Mouse (Mus musculus) heart, embryonic 10.5 days (tissue): ENCODE data around the gene Pcsk4. TPM values are rescaled to one million over a fixed set of nuclear protein-coding genes. Genes with fewer than 3 reads are reported as not detected.

Source experiments
- DNase-seq: peaks from one replicate; pipeline ENCODE4 v3.0.0-alpha.2; 2017; ENCODE audit warnings: low spot score
- H3K27ac ChIP-seq: fragments of 300-500 bp; sonication (generic); 2 replicates; pipeline ENCODE4 v1.5.1; 2016; ENCODE audit warnings: mild to moderate bottlenecking
- H3K27me3 ChIP-seq: fragments of 300-500 bp; sonication (generic); 2 replicates; pipeline ENCODE4 v1.6.1; 2016; ENCODE audit warnings: mild to moderate bottlenecking; ENCODE audit not compliant: poor library complexity, insufficient read depth, severe bottlenecking
- H3K36me3 ChIP-seq: fragments of 300-500 bp; sonication (generic); 2 replicates; pipeline ENCODE4 v1.6.1; 2016; ENCODE audit warnings: mild to moderate bottlenecking, moderate library complexity
- H3K4me1 ChIP-seq: fragments of 300-500 bp; sonication (generic); 2 replicates; pipeline ENCODE4 v1.6.1; 2016; ENCODE audit warnings: mild to moderate bottlenecking
- H3K4me3 ChIP-seq: fragments of 300-500 bp; sonication (generic); 2 replicates; pipeline ENCODE4 v1.5.1; 2016; ENCODE audit warnings: mild to moderate bottlenecking, moderate library complexity
- H3K9me3 ChIP-seq: fragments of 300-500 bp; sonication (generic); 2 replicates; pipeline ENCODE4 v1.6.1; 2016; ENCODE audit warnings: mild to moderate bottlenecking, moderate library complexity
- WGBS: fragments of 180-500 bp; shearing (Covaris S2); methylation state at CpG from one replicate; pipeline ENCODE4 v1.1.7; 2016; 5-methylcytosine and 5-hydroxymethylcytosine counted together
- polyA plus RNA-seq: library from polyadenylated mRNA; unstranded; fragments of >200 nt; fragmentation: Nextera tagmentation; extraction: Ambion mirVana; gene quantifications from 2 replicates; pipeline ENCODE4 v1.2.1, GENCODE M21; 2016

Pcsk4 gene
- polyA plus RNA-seq, 1 experiment from 2014 or later: 4.0 TPM

DNA sequence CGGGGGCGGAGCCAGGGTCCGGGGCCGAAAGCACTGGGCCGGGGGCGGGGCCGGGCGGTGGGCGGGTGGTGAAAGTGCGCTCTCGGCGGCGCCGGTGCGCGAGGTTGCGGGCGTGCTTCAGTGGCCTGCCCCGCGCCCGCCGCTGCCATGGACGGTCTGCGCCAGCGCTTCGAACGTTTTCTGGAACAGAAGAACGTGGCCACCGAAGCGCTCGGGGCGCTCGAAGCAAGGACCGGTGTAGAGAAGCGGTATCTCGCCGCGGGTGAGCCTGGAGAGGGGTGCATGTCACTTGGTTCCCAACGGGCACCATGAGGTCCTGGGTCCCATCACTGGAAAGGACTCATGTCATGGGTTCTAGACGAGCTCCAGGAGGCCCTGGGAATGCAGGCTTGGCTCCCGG lies 786 bp upstream of the Pcsk4 start:
- H3K27ac ChIP-seq: peak overlapping the region; percentile 75
- no peaks in the 10 kb centered on the region for H3K9me3 ChIP-seq
- DNase-seq: no peak
- H3K27me3 ChIP-seq: peaks cover 88% of the 10 kb centered on the region
- 3% methylated on average over 40 of the region's 41 CpGs for WGBS
- no peaks in the 10 kb centered on the region for H3K36me3 ChIP-seq
- H3K4me1 ChIP-seq: peaks cover 39% of the 10 kb centered on the region
- H3K4me3 ChIP-seq: peak overlapping the region; percentile 67

DNA sequence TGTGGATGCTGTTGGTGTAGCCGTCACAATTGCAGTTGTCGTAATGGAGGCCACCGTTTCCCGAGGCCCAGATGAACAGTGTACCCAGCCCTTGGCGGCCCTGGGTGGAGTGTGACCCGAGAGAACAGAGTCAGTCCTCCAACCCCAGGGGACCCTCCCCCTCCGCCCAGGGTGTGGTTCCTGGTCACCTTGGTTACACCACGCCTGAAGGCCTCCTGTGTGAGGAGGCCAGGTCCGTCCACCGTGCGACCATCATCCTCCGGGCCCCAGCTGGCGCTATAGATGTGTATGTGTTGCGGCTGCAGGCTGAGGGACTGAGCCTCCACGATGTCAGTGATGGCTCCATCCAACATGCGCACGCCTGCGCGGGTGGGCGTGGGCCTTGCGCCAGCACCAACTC lies 4.3 kb downstream of the Pcsk4 start:
- H3K27ac ChIP-seq: no peak overlapping the region
- H3K4me3 ChIP-seq: 0 out of 2 replicates have a peak overlapping the region, but pooled peaks have one; percentile 13
- no peaks in the 10 kb centered on the region for H3K9me3 ChIP-seq
- WGBS: 76% methylated on average over 21 of the region's 21 CpGs
- peaks cover 75% of the 10 kb centered on the region for H3K27me3 ChIP-seq
- DNase-seq: peak; percentile 94
- peaks cover 50% of the 10 kb centered on the region for H3K4me1 ChIP-seq
- no peaks in the 10 kb centered on the region for H3K36me3 ChIP-seq

DNA sequence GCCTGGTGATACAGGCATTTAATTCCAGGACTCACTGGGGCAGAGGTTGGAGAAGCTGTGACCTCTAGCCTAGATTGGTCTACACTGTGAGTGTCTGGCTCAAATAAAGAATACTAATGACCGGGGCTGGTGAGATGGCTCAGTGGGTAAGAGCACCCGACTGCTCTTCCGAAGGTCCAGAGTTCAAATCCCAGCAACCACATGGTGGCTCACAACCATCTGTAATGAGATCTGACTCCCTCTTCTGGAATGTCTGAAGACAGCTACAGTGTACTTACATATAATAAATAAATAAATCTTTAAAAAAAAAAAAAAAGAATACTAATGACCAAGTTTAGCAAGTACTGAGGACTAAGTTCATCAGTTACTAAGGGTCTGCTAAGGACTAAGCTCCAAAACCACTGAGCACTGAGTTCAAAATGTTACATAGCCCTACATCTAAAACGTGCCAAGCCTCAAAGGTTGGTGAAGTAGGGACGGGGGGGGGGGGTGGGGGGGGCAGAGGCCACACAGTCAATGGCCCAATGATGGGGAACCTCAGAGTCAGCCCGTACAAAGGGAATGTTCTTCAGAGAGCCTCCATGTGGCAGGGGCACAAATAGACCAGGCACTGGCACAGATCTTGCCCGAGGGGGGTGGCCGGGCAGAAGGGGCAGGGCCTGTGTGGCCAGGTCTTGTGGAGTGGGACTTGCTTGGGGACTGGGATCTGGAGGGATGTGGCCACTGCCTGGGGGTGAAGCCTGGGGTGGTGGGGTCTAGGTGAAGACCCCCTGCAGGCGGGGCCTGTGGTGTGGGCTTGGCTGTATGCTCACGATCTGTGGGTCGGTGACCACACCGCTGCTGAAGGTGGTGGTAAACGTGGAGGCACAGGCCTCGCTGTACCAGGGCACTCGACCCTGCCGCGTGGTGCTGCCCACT lies 4.9 kb downstream of the Pcsk4 start:
- 78% methylated on average over 17 of the region's 17 CpGs for WGBS
- H3K4me3 ChIP-seq: peak overlapping the region; percentile 72
- 0 out of 2 replicates have a peak overlapping the region, but pooled peaks have one; percentile 76 for H3K27ac ChIP-seq
- peaks cover 48% of the 10 kb centered on the region for H3K4me1 ChIP-seq
- peaks cover 75% of the 10 kb centered on the region for H3K27me3 ChIP-seq
- no peaks in the 10 kb centered on the region for H3K9me3 ChIP-seq
- no peaks in the 10 kb centered on the region for H3K36me3 ChIP-seq
- DNase-seq: no peak

DNA sequence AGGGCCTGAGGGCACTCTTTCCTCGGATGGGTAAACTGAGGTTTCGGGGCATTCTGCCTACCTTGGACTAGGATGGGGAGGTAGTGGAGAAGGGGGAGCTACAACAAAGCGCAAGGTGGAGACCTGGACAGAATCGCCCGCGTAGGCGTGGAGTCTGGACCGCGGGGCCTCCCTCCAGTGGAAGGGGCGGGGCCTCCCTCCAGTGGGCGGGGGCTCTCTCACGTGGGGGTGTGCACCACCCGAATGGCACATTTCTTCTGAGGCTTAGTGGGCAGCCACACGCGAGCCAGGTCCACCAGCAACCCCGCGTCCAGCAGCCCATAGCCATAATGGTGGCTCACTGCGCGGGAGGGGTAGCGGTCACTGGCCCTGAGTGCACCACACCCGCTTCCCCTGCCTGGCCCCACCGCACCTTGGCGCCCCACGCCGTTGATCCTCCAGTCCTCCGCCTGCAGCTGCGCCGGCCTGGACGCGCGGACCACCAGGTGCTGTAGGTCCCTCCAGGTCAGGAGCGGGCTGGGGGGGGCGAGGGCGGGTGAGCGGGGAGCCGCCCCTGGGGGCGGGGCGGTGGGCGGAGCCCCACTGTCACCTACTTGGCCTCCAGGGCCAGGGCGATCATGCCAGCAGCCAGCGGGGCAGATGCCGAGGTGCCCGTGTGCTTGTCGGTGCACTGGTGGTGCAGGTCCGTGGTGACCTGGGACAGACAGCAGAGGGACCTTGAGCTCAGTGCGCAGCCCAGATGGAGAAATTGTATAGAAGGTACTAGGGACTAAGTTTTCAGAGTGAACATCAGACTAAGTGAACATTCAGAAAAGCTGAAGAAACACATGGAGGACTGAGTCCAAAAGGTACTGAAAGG lies 5.8 kb downstream of the Pcsk4 start:
- Histone ChIP-seq H3K27ac (peak overlapping the region; percentile 76), H3K4me3 (peak overlapping the region; percentile 72), H3K9me3 (no peaks in the 10 kb centered on the region), H3K36me3 (peaks cover 8% of the 10 kb centered on the region), H3K27me3 (peaks cover 67% of the 10 kb centered on the region), H3K4me1 (peaks cover 49% of the 10 kb centered on the region)
- 1% methylated on average over 45 of the region's 46 CpGs for WGBS
- peak; percentile 91 for DNase-seq

DNA sequence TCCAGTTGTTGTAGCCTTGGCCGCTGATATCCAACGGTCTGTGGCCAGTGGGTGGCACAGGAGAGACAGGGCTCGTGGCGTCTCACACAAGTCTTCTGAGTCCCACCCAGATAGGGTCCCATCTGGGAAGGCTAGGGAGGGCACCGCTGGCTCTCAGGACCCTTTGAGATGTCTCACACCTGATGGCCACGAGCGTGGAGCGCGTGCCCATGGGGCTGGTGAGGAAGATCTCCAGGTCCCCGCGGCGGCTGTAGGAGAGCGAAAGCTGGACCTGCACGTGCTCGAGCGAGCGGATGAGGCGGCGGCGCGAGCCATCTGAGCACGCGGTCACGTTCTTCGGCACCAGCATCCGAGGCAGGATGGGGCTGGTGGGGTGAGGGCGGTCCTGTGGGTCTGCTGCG lies 6.5 kb downstream of the Pcsk4 start:
- DNase-seq: no peak
- Histone ChIP-seq H3K9me3 (no peaks in the 10 kb centered on the region), H3K27me3 (peaks cover 68% of the 10 kb centered on the region), H3K27ac (peak overlapping the region; percentile 76), H3K36me3 (peaks cover 15% of the 10 kb centered on the region), H3K4me1 (peaks cover 50% of the 10 kb centered on the region), H3K4me3 (peak overlapping the region; percentile 72)
- 9% methylated on average over 28 of the region's 28 CpGs for WGBS

DNA sequence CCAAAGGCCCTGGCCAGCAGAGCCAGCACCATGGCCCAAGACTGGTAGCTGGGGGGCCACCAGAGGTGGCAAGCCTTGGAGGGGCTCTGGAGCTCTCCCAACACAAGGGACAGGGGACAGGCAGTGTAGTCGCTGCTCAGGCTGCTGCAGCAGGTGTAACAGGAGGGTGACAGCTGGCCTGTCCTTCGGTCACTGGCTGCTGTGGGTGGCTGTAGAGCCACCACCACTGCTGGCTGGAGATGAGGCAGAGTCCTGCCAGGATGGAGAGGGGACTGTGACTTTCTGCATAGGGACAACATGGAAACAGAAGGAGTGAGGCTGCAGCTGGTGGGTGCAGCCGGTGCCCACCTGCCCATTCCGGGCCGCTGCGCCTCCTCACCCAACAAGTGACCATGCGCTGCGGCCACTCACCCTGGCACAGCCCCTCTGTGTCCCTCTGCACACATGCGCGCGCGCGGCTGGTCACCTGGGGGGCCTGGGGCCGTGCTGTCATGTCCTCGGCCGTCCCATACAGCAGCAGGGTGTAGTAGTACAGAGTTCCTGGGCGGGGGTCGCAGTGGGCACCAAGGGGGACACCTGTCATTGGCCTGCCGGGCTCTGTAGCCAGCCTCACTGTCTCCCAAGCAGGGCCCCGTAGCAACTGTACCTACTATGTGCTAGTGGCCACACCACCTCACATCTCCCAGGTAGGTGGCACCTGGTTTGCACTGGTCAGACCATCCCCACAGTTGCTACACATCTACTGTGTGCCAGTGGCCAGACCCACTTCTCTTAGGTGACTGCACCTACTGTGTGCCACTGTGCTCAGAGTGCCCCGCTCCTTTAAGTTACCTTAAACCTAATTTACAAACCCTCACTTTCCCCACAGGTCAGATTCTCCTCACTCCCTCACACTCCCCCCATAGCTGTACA lies 7.4 kb downstream of the Pcsk4 start:
- Histone ChIP-seq H3K4me1 (peaks cover 59% of the 10 kb centered on the region), H3K27me3 (peaks cover 69% of the 10 kb centered on the region), H3K27ac (no peak overlapping the region), H3K9me3 (no peaks in the 10 kb centered on the region), H3K36me3 (peaks cover 19% of the 10 kb centered on the region), H3K4me3 (peak overlapping the region; percentile 72; the same call in 1 of the 2 replicates)
- DNase-seq: no peak
- 91% methylated on average over 21 of the region's 21 CpGs for WGBS

DNA sequence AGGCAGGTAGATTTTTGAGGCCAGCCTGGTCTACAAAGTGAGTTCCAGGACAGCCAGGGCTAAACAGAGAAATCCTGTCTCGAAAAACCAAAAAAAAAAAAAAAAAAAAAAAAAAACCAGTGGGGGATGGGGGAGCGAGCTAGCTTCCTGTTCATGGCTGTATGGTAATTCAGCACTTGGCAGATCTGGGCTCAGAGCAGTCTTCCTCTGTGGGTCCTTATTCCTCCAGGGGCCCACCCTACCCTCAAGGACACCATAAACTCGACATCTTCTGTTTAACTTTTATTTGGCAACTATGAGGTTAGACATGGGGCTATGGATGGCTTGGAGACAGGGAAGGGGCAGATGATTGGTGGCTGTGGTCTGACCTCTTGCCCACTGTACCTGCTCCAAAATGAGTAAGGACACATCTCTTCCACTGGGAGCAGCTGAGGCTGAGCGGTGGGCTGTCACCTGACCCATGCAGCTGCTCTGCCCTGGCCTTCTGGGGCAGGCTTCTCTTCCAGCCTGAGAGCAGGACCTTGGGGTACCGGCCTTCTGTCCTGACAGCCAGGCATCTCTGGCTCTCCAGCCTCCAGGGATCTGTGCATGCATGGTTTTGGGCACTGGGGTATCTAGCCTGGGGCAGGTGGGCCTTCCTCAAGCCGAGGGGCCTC lies 8.2 kb downstream of the Pcsk4 start:
- 0 out of 2 replicates have a peak overlapping the region, but pooled peaks have one; percentile 19 for H3K4me3 ChIP-seq

DNA sequence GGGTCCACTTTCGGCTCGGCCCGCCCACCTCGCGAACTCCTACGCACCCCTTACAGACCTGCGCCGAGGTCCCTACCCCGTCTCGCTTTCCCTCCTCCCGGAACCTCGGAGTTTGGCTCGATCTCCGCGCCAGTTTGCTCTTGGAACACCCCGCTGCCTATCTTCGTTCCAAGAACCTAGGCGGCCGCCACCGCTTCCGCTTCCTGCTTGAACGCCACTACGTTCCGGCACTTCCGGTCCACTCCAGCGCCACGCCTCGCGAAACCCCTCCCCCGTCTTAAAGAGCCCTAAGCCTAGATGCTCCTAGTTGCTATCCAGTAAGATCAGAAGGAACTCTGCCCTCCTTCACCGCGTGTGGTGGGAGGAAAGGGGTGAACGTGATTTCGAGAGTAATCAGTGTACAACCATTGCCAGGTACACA lies 8.9 kb downstream of the Pcsk4 start, which contains the start of gene 2310011J03Rik:
TSS of gene 2310011J03Rik (minus strand) at position 198 of the 421 bp plus-strand sequence.
- DNase-seq: peak; percentile 96
- peak within 1 kb of the TSS; percentile 96 for H3K4me3 ChIP-seq
- H3K27ac ChIP-seq: peak within 1 kb of the TSS; percentile 87
- peaks cover 19% of the 10 kb centered on the region for H3K36me3 ChIP-seq
- H3K9me3 ChIP-seq: no peaks in the 10 kb centered on the region
- WGBS: under 1% methylated on average over 34 of the region's 34 CpGs
- H3K4me1 ChIP-seq: peaks cover 75% of the 10 kb centered on the region
- H3K27me3 ChIP-seq: peaks cover 70% of the 10 kb centered on the region

More for the DNA sequence above, 8.2 kb downstream of the Pcsk4 start:
- Histone ChIP-seq H3K27me3 (peaks cover 70% of the 10 kb centered on the region), H3K27ac (peak overlapping the region; percentile 87), H3K9me3 (no peaks in the 10 kb centered on the region), H3K36me3 (peaks cover 19% of the 10 kb centered on the region), H3K4me1 (peaks cover 67% of the 10 kb centered on the region)
- 70% methylated on average over 6 of the region's 6 CpGs for WGBS
- no peak for DNase-seq

DNA sequence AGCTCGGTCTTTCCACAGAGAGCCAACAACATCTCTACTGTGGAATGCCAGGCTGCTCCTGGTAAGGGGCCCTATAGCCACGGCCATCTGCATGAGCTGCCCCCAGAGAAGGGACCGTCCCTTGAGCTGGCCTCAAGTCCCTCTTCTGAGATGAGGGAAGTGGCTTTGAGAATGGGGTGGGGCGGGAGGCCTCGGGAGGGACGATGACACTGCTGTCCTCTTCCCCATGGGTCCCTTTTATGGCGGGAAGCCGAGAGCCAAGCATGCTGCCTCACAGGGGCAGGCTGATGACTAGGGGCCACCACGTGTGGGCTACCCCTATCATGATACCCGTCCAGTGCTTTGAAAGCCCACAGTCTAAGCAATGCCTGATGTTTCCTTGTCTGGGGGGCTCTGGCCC lies 12.3 kb downstream of the Pcsk4 start:
- Histone ChIP-seq H3K9me3 (no peaks in the 10 kb centered on the region), H3K4me3 (peak overlapping the region; percentile 22; the same call in 1 of the 2 replicates), H3K4me1 (peaks cover 81% of the 10 kb centered on the region), H3K36me3 (peaks cover 19% of the 10 kb centered on the region), H3K27ac (0 out of 2 replicates have a peak overlapping the region, but pooled peaks have one; percentile 25), H3K27me3 (peaks cover 73% of the 10 kb centered on the region)
- 54% methylated on average over 10 of the region's 10 CpGs for WGBS
- no peak for DNase-seq

DNA sequence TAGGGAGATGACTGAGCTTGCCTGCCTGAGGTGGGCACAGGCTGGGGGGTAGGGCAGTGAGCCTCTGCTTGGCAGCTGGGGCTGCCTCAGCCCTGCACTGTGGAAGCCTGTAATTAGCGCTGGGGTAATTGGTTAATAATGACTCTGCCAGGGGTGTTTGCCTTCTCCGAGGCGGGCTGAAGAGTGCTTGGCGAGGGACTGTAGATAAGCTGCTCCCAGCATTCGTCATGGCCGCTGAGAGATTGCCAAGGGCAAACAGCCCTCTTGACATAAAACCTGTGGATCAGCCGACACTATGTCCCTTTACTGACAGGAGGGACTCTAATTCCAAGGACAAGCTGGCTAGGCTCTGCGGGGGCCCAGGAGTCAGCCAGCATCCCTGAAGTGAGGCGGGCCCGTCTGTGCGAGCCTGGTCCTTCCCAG lies 12.9 kb downstream of the Pcsk4 start:
- WGBS: 13% methylated on average over 11 of the region's 11 CpGs
- Histone ChIP-seq H3K9me3 (no peaks in the 10 kb centered on the region), H3K27ac (peak overlapping the region; percentile 25), H3K36me3 (peaks cover 19% of the 10 kb centered on the region), H3K4me1 (peaks cover 74% of the 10 kb centered on the region), H3K4me3 (peak overlapping the region; percentile 27), H3K27me3 (peaks cover 73% of the 10 kb centered on the region)
- no peak for DNase-seq

DNA sequence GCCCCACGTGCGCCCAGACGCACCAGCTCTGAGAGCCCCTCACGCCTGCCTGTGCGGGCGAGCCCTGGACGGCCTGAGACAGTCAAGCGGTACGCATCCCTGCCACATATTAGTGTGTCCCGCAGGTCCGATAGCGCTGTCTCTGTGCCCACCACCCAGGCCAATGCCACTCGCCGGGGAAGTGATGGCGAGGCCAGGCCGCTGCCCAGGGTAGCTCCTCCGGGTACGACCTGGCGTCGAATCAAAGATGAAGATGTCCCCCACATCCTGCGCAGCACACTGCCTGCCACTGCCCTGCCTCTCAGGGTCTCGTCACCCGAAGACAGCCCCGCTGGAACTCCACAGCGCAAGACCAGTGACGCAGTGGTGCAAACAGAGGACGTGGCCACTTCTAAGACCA lies 14.0 kb downstream of the Pcsk4 start:
- WGBS: 41% methylated on average over 27 of the region's 27 CpGs
- peaks cover 70% of the 10 kb centered on the region for H3K4me1 ChIP-seq
- peaks cover 19% of the 10 kb centered on the region for H3K36me3 ChIP-seq
- peak overlapping the region; percentile 25 for H3K27ac ChIP-seq
- H3K27me3 ChIP-seq: peaks cover 82% of the 10 kb centered on the region
- H3K4me3 ChIP-seq: peak overlapping the region; percentile 27; the same call in 1 of the 2 replicates
- DNase-seq: no peak
- H3K9me3 ChIP-seq: no peaks in the 10 kb centered on the region
